Mouse (Mus musculus) retina, embryonic 14.5 days (tissue): ENCODE results near the gene Psma5.
A peak's percentile ranks its signal among the peaks of the same experiment; 100 is the strongest.

ENCODE experiments used
- DNase-seq: peaks from one replicate; pipeline ENCODE4 v3.0.0-alpha.2; 2015; ENCODE audit warnings: low spot score

The Psma5 gene

DNA sequence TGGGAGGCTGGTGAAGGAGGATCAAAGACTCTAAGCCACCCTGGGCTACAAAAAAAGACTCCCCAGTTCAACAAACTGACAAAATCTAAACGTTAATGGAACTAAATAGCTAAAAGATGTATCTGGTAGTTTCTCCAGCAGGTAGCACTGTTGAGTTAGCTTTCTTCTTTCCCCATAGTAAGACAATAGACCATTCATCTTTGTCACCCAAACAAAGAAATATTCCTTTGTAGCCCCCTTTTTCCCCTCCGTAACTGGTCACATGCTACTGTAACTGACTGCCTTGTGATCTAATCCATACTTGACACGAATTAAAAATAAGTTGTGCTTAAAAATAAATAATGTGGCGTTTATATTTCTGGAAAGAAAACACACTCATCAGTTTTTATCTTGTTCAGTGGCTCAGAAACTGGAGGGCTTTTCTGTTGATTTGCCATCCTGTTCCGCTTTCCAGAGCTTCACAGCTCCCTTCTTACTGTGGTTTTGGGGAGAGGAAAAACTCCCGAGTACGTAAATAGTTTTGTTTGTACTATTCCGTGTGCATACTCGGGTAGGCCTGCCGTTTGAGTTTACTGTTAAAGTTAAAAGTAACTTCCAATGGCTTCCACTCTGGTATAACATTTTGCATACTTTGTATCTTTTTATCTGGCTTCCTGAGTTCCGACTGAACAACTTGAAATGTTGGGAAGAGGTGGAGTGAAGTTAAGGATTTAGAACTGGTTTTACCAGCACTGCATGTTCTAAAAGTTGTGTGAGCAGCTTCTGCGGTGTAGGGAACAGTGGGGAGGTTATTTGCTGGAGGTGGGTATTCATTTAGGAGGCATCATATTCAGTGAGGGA lies 25.9 kb downstream of the Psma5 start:
- peak; percentile 91 for DNase-seq

- DNase-seq: no peak
Observed at GRCm38 (mm10) chr3:108283241-108283561, 26.5 kb downstream of the Psma5 start.

DNA sequence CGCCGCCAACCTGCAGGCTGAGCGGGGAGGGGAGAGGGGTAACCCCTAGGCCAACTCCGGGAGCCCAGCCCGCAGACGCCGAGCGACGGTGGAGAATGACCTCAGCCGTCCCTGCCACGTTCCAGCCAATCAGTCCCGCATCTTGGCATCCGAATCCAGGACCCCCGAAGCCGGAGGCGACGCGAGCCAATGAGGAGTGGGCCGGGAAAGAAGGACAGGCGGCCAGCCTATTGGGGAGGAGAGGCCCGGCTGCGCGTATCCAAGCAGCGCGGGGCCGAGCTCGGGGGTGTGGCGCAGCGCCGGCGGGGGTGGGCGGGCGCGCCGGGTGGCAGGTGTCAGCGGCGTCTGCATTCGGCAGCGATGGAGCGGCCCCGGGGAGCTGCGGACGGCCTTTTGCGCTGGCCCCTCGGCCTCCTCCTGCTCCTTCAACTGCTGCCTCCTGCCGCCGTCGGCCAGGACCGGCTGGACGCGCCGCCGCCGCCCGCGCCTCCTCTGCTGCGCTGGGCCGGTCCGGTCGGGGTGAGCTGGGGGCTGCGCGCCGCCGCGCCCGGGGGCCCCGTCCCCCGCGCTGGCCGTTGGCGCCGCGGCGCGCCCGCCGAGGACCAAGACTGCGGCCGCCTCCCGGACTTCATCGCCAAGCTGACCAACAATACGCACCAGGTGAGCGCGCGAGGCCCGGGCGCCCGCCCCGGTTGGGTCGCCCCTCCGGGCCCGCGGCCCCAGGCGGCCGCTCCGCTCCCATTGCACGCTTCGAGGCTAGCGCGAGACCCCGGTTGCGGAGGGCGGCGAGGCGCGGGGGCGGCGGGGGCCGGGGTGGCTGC lies 27.3 kb downstream of the Psma5 start, which contains the start of gene Sort1:
Gene Sort1 (plus strand): TSS at position 302 of the 821 bp plus-strand sequence.
- DNase-seq: peak; percentile 95

DNA sequence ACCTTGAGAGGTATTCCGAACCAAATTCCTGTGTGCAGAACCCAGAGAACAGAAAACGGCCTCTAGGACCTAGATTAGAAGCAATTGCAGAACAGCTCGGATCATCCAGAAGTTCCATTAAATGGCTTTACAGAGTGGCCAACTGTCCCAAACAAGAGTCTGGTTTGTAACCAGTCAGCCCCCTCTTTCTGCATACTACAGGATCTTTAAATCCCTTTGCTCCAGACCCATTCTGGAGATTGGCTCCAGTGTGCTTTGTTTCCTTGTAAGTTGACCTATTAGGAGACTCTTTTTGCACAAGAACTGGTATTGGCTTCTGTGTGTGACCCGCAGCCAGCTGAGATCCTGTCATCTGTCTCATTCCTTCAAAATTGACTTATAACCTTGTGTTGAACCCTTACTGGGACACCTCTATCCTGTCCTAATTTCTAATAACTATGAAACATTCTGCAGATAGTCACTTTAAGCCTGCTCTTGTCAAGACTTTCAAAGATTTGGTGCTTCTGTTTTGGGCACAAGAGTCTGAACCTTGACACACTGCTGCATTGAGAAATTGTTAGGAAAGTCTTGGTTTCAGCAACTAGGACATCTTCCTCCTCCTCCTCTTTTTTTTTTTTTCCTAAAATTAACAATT lies 28.5 kb downstream of the Psma5 start:
- no peak for DNase-seq

DNA sequence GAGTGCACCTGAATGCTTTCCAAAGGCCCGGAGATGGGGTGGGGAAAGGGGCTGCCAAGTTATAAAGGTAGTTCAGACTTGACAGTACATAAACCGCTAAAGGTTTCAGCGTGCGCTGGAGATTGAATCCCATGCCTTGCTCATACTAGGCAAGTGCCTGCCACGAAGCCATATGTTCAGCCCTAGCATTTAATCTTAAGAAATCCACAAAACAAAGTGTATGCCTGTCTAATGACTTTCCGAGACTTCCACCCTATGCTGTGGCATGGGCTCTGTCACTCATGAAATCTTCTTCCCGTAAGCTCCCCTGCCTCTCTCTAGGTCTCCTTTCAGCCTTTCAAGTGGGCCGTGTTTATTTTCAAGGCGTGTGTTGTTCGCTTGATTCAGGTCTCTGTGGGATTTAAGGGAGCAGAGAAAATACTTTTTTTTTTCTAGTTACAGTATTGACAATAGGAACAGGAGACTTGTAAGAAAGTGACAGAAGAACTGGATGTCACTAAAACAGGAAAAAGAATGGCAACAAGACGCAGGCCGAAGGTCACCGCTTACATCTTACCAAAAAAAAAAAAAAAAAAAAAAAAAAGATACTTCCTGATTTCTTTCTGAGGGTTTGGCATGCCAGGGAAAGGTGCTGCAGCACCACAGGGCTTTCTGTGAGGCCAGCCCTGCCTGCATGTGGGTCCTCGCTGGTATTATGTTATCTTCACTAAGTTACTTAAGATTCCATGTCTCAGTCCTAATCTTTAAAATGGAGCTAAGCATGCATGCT lies 30.1 kb downstream of the Psma5 start:
- DNase-seq: no peak

DNA sequence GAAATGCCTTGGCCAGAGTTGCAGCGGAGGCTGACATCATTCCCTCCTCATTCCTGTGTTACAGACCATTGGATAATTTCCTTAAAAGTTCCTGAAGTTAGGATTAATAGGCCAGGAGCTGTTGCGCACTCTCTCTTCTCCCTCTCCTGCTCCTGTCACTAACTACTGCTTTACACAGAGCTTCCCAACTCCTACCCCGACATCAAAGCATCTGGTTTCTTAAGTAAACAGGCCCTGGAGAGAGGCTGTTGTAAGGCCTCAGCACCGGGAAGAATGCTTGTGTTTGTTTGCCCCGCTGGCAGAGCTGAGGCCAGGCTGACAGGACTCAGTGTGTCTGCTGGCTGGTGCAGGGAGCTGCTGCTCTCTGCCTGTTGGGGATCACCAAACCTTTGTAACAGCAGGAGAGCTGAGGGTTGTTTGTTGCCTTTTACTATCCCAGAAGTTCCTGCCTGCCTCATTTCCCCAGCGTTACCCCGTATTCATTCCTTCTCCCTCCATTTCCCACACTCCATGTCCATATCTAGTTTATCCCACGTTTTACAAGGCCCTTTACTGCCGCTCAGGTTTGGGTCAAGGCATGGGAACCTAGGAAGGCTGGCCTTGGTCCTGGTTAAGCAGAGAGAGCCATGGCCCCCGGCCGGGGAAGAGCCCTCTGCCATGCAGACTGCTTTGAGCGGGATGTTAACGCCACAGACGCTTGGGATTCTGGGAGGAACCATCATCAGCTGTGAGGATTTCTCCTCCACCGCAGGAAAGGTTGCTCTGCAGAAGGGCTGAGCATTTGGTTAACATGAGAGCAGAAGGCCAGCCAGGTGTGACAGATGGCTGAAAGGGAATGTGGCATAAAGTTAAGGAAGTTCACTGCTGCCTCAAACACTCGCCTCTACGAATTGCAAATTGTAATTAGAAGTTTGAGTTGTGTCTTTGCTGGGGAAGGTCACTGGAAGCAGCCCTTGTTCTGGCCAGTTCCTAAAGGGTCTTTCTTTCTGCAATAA lies 31.4 kb downstream of the Psma5 start:
- no peak for DNase-seq

DNA sequence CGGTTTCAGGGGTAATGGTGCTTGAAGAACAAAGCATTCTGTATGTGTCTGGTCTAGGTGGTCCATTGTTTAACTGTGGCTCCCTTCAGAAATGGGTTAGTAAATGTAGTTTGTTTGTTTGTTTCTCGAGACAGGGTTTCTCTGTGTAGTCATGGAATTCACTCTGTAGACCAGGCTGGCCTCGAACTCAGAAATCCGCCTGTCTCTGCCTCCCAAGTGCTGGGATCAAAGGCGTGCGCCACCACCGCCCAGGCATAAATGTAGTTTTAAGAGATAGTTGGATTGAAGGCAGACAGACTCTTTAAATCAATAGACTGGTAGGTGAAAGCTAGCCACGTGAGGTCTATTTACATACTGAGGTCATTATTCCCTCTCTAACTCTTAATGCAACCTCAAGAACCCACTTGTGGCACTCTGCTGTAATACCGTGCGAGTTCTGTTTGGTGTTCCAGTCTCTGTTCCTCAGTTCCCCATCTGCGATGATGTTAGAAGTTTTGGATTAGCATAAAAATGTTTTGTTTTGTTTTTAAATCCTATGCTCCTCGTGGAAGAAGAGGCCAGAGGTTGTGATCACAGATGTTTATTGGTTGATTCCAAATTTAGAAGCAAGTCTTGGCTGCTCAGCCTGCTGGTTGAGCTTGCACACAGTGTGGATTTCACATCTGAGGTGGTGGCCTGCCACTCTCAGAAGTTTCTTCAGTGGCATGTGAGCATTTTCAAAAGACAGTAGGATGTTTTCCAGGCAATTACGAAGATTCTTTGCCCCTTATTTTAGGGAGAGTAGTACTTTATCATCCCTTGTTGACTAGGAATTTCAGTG lies 32.8 kb downstream of the Psma5 start:
- DNase-seq: no peak

GRCm38 (mm10) chr3:108291036-108291799 lies 34.5 kb downstream of the Psma5 start:
- DNase-seq: no peak

GRCm38 (mm10) chr3:108294398-108294797 lies 37.7 kb downstream of the Psma5 start:
- DNase-seq: no peak

DNA sequence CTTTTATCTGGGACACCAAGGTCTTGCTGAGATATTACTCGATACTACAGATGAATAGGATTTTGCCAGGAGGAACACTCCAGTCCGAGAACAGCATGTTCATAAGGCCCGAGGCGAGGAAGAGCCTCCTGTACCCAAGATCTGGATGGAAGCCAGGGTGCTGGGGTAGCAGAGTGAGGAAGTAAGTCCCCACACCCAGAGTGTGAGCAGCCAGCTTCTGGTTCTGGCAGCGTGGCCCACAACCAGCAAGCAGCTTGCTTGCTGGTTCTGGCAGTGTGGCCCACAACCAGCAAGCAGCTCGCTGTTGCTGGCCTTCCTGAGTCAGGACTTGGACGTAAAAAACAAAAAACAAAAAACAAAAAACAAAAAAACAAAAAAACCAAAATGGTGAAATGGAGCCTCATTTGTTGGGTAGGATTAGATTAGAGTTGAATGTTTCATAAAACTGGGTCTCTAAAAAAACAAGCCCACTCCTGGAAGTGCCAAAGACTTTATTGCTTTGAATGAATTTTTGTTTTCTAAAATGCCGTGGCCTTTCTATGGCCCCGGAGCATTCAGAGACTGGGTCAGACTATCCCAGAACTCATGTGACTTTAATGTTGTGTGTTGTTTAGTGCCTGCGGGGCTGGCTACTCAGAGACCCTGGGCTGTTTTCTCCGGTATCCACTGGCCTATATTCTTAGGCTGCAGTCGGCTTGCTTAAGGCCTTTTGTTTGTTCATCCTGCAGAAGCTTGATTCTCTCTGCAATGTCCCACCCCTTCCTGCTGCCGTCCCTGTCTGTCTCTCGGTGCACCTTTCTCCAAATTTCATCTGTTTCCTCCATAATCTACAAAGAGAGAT lies 38.9 kb downstream of the Psma5 start:
- no peak for DNase-seq

- DNase-seq: peak; percentile 50
Observed at GRCm38 (mm10) chr3:108296220-108297049, 39.7 kb downstream of the Psma5 start.

GRCm38 (mm10) chr3:108297050-108297419 lies 40.3 kb downstream of the Psma5 start:
- DNase-seq: no peak

DNA sequence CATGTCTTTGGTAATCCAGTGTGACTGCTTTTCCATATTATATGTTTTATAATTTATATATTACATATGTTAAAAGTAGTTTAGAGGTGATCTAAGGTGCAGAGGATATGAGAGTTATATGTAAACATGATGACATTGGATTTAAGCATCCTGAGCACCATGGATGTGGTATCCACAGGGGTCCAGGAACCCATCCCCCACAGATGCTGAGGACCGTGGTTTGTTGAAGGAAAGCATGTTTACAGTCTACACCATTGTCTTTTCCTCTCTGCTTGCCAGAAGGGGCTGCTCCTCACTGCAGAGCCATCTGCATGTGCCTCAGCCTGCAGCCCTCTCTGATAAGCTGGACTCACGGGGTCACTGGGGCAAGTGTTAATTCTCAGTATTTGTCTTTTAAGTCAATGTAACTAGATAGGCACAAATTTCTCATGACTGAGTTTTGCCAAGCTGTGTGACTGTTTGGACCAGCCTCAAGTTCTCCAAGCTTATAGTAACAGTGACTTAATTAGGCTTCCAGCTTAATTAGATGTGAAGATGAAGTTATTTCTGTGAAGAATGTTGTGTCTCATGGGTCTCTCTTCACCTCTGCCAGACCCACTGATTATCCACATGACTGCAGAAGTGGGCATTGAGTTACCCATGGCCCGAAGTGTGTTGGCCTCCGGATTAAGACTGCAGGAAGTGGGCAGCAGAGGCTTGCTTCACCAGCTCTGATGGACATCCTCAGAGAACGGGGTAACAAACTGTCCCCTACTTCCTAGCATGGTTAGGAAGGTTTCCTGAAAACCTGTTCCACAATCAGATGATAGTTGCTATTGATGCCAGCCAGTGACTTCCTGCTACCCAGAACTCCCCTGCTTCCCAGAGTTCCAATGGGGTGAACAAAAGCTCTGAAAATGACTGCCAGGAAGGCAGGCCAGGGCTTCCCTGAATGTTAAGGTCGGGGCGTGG lies 41.2 kb downstream of the Psma5 start:
- DNase-seq: peak; percentile 38

- no peak for DNase-seq
Observed at GRCm38 (mm10) chr3:108300455-108301030, 43.8 kb downstream of the Psma5 start.

DNA sequence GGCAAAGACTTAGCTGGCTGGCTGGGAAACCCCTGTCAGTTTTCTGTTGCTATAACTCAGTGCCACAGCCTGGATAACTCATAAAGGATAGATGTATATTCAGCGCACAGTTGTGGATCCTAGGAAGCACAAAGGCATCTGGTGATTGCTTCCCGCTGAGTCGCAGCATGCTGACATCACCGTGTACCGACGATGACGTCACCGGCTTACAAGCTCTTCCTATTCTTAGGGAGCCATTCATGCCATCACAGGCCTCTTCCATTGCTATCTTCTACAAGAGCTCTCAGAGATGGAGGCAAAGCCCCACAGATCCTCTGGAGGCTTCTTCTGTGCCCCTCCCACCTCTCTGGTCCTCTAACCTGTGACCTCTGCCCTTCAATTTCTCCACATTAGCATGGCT lies 47.0 kb downstream of the Psma5 start:
- no peak for DNase-seq

GRCm38 (mm10) chr3:108304747-108305146 lies 48.0 kb downstream of the Psma5 start:
- DNase-seq: no peak
